Mouse (Mus musculus) lung, postnatal 0 days (tissue): ENCODE results near the gene Zfp961. TPM values are rescaled to one million over a fixed set of nuclear protein-coding genes. Genes with fewer than 3 reads are reported as not detected.
A peak's percentile ranks its signal among the peaks of the same experiment; 100 is the strongest.
"Not testable (repeated sequence)": the region's sequence is repeated elsewhere in the genome, so short reads cannot be mapped to it uniquely, and the experiment has no call there.

Source experiments
- ATAC-seq: fragments of 200-750 bp; cut with Nextera tagmentation; 2 replicates; pipeline ENCODE4 v1.8.0; 2017; ENCODE audit warnings: moderate library complexity
- DNase-seq: peaks from one replicate; pipeline ENCODE4 v3.0.0-alpha.2; 2016; ENCODE audit warnings: low spot score
- H3K27ac ChIP-seq: fragments of 300-500 bp; sonication (generic); 2 replicates; pipeline ENCODE4 v1.5.1; 2014; ENCODE audit warnings: antibody characterized with exemption, mild to moderate bottlenecking, low read length, mixed read lengths
- H3K27me3 ChIP-seq: fragments of 300-500 bp; sonication (generic); replicated peaks from 2 replicates; pipeline ENCODE4 v1.6.1; 2014; ENCODE audit warnings: low read length, mixed read lengths; ENCODE audit not compliant: insufficient read depth
- H3K36me3 ChIP-seq: fragments of 300-500 bp; sonication (generic); 2 replicates; pipeline ENCODE4 v1.6.1; 2014; ENCODE audit warnings: low read length, mixed read lengths; ENCODE audit not compliant: insufficient read depth
- H3K4me1 ChIP-seq: fragments of 300-500 bp; sonication (generic); 2 replicates; pipeline ENCODE4 v1.6.1; 2014; ENCODE audit warnings: antibody characterized with exemption, low read depth, low read length, mixed read lengths; ENCODE audit not compliant: insufficient read depth
- H3K4me2 ChIP-seq: fragments of 300-500 bp; sonication (generic); replicated peaks from 2 replicates; pipeline ENCODE4 v1.6.1; 2014; ENCODE audit warnings: low read depth, mild to moderate bottlenecking, low read length, moderate library complexity, mixed read lengths
- H3K4me3 ChIP-seq: fragments of 300-500 bp; sonication (generic); 2 replicates; pipeline ENCODE4 v1.5.1; 2014; ENCODE audit warnings: low read depth, low read length
- H3K9ac ChIP-seq: fragments of 300-500 bp; sonication (generic); replicated peaks from 2 replicates; pipeline ENCODE4 v1.6.1; 2014; ENCODE audit warnings: low read depth, mild to moderate bottlenecking
- H3K9me3 ChIP-seq: fragments of 300-500 bp; sonication (generic); 2 replicates; pipeline ENCODE4 v1.6.1; 2016; ENCODE audit warnings: low read length, mixed read lengths
- CTCF ChIP-seq: IDR thresholded peaks from 2 replicates; pipeline ENCODE4 v1.5.1; 2016; ENCODE audit warnings: antibody characterized with exemption, mild to moderate bottlenecking
- EP300 ChIP-seq: IDR thresholded peaks from 2 replicates; pipeline ENCODE4 v1.6.1; 2016; ENCODE audit warnings: antibody characterized with exemption, mild to moderate bottlenecking, control low read depth
- WGBS: fragments of 180-500 bp; shearing (Covaris S2); extraction: QIAGEN DNeasy Blood & Tissue Kit; methylation state at CpG from one replicate; pipeline ENCODE4 v1.1.7; 2014; 5-methylcytosine and 5-hydroxymethylcytosine counted together
- polyA plus RNA-seq: library from polyadenylated mRNA; unstranded; fragments of >200 nt; fragmentation: Nextera tagmentation; extraction: Ambion mirVana; gene quantifications from 2 replicates; pipeline ENCODE4 v1.2.1, GENCODE M21; 2015

Zfp961 gene
- polyA plus RNA-seq, 1 experiment from 2014 or later, result 12.8 TPM

- 50% methylated on average over 2 of the region's 2 CpGs for WGBS
- DNase-seq (no peak), ATAC-seq (no peak)
- H3K27me3 ChIP-seq, result no peaks in the 10 kb centered on the region
- H3K36me3 ChIP-seq, result no peaks in the 10 kb centered on the region
- no peak overlapping the region for H3K4me2 ChIP-seq
- H3K27ac ChIP-seq, result no peak overlapping the region
- no peaks in the 10 kb centered on the region for H3K4me1 ChIP-seq
- no peaks in the 10 kb centered on the region for H3K9me3 ChIP-seq
- no peak for TF ChIP-seq CTCF
- TF ChIP-seq EP300, result no peak
- H3K9ac ChIP-seq, result no peak overlapping the region
- no peak overlapping the region for H3K4me3 ChIP-seq
These were observed 69.0 kb downstream of the Zfp961 start for GRCm38 (mm10) chr8:72019816-72020215.

GRCm38 (mm10) chr8:72024886-72025285, 74.0 kb downstream of the Zfp961 start:
- not testable (repeated sequence) for H3K9me3 ChIP-seq, H3K4me1 ChIP-seq, ATAC-seq, H3K27ac ChIP-seq, H3K27me3 ChIP-seq, H3K9ac ChIP-seq, H3K36me3 ChIP-seq, DNase-seq, H3K4me2 ChIP-seq, H3K4me3 ChIP-seq
- 25% methylated on average over 4 of the region's 9 CpGs for WGBS

- not testable (repeated sequence) for H3K4me1 ChIP-seq, H3K4me2 ChIP-seq, H3K4me3 ChIP-seq, H3K36me3 ChIP-seq, H3K9me3 ChIP-seq, H3K27ac ChIP-seq, ATAC-seq, H3K27me3 ChIP-seq, H3K9ac ChIP-seq
- WGBS, result 21% methylated on average over 4 of the region's 4 CpGs
- peak; percentile 46 for TF ChIP-seq CTCF
- DNase-seq, result peak; percentile 21
These were observed 82.1 kb downstream of the Zfp961 start for GRCm38 (mm10) chr8:72032926-72033325.

- ATAC-seq, H3K36me3 ChIP-seq, DNase-seq, H3K27ac ChIP-seq, H3K4me2 ChIP-seq, H3K4me1 ChIP-seq, H3K4me3 ChIP-seq, H3K9ac ChIP-seq, H3K9me3 ChIP-seq, H3K27me3 ChIP-seq: not testable (repeated sequence)
- WGBS, result 67% methylated on average over 4 of the region's 4 CpGs
These were observed 90.1 kb downstream of the Zfp961 start, which contains the start of gene Olfr372 for GRCm38 (mm10) chr8:72040918-72041317. TSS of gene Olfr372 (plus strand) at chr8:72041218.

GRCm38 (mm10) chr8:72042493-72042892, 91.7 kb downstream of the Zfp961 start:
- Histone ChIP-seq H3K4me1 (no peaks in the 10 kb centered on the region), H3K9ac (no peak overlapping the region), H3K4me2 (no peak overlapping the region), H3K27ac (no peak overlapping the region), H3K36me3 (no peaks in the 10 kb centered on the region), H3K9me3 (no peaks in the 10 kb centered on the region), H3K4me3 (no peak overlapping the region), H3K27me3 (no peaks in the 10 kb centered on the region)
- ATAC-seq (no peak), DNase-seq (no peak)
- WGBS, result 74% methylated on average over 1 of the region's 1 CpGs
- TF ChIP-seq CTCF (no peak), EP300 (no peak)

Other genes with a start within 250 kb of the Zfp961 start
- 11.7 and 12.1 TPM in 2 replicates for gene B3gnt3, start 249.2 kb upstream of the Zfp961 start, polyA plus RNA-seq
- gene Fcho1, start 225.3 kb upstream of the Zfp961 start, polyA plus RNA-seq, result 1.4 and 1.8 TPM in 2 replicates
- gene Zfp709, start 69.0 kb upstream of the Zfp961 start, polyA plus RNA-seq, result 3.6 and 3.9 TPM in 2 replicates
- gene Zfp882, start 42.4 kb upstream of the Zfp961 start, polyA plus RNA-seq, result 2.2 and 2.8 TPM in 2 replicates
- gene Zfp617, start 42.4 kb upstream of the Zfp961 start, polyA plus RNA-seq, result 11.9 and 12.9 TPM in 2 replicates
- 9.4 and 11.2 TPM in 2 replicates for gene Cyp4f18, start 58.6 kb downstream of the Zfp961 start, polyA plus RNA-seq
- gene Olfr372, start 90.2 kb downstream of the Zfp961 start, polyA plus RNA-seq, result not detected in 2 replicates
- gene Olfr373, start 132.1 kb downstream of the Zfp961 start, polyA plus RNA-seq, result not detected in 2 replicates
- gene Olfr374, start 156.0 kb downstream of the Zfp961 start, polyA plus RNA-seq, result not detected in 2 replicates
- gene Tpm4, start 183.9 kb downstream of the Zfp961 start, polyA plus RNA-seq, result 585 and 648 TPM in 2 replicates
- gene Rab8a, start 210.2 kb downstream of the Zfp961 start, polyA plus RNA-seq, result 67.3 and 68.0 TPM in 2 replicates
- gene Hsh2d, start 238.6 kb downstream of the Zfp961 start, polyA plus RNA-seq, result 0.46 and 0.78 TPM in 2 replicates